Mouse (Mus musculus): Measurements from ENCODE around the gene Olfr1197. TPM values are rescaled to one million over a fixed set of nuclear protein-coding genes. Genes with fewer than 3 reads are reported as not detected.

Gene Olfr1197
- not detected in 2 replicates for polyA plus RNA-seq (2012; rRNA removed)

DNA sequence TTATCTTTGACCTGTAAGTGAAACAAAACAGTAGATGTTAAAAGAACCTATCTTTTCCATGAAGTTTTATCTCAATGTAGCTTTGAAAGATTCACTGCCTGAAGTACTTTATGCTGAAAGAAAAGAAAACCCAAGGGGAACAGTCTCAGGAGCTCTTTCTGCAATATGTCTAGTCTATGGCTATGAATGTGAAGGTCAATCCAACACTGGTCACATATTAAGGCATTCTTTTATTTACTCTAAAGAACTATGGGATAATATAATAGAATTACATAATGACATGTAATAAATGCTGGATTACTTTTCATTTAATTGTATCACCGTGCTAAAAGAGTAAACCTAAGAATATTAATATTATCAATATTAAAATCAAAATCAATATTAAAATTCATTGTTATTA, at the start of gene Olfr1197:
Olfr1197 (minus strand) TSS at position 101 of the 400 bp plus-strand sequence.

DNA sequence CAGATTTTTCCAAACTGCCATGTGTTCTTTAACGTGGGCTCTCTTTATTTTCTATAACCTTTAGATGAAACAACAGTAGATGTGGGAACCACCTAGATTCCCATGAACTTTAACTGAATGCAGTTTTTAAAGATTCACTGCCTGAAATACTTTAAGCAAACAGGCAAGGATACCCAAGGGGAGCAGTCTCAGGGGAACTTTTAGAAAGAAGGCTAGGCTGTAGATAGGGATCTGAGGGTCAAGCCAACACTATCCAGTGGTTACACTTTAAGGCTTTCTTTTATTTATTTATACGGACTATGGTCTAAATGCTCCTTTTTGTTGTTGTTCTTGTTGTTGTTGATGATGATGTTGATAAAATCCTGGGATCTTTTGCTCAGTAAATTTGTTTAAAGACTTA, 38.2 kb upstream of the Olfr1197 start, which contains the start of gene Olfr1200:
Olfr1200 (minus strand) TSS at position 101 of the 400 bp plus-strand sequence.

DNA sequence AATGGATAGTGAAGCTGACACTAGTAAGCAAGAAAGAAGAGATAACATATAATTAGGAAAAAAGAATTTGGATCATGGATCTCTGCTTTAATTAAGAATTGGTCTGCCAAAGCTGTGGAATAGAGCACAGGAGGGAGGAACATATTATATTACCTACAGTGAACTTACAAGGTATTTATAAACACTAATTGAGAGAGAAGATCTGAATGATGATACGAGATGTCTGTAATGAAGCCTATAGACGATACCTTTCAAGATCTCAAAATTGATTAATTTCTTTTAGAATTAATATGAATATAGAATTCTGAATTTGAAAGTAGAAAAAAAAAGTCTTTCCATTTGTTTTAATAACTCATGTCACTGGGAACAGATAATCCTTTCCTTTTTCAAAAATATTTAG, 28.2 kb upstream of the Olfr1197 start, which contains the start of gene Olfr1199:
Olfr1199 (minus strand) TSS at position 101 of the 400 bp plus-strand sequence.

GRCm38 (mm10) chr2:88751270-88751669, 19.1 kb upstream of the Olfr1197 start, which contains the start of gene Olfr1198:
Gene Olfr1198, minus strand, starts transcription at chr2:88751370.

DNA sequence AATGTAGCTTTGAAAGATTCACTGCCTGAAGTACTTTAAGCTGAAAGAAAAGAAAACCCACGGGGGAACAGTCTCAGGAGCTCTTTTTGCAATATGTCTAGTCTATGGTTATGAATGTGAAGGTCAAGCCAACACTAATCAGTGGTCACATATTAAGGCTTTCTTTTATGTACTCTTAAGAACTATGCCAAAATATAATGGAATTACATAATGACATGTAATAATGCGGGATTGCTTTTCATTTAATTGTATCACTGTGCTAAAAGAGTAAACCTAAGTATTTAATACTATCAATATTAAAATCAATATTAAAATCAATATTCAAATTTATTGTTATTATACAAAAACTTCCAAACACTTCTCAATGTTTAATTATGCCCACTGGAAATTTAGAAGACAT, 27.7 kb downstream of the Olfr1197 start, which contains the start of gene Olfr1196:
Olfr1196 (minus strand) TSS at position 101 of the 400 bp plus-strand sequence.

DNA sequence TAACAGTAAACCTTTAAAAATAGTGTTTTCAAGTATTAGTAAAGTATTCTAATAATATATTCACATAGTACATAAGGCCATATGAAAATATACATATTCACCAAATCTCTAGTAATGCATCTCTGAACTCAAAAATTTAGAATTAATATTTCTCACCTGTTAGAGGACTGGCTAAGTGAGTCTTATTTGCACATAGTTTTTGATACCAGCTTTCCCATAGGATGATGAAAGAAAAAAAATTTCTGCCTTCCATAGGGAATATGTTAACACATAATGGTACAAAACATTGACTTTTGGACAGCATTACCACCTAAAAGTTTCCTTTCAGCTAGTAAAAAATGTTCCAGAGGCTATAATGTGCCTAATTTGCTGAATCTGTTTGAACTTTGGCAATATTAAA, 43.1 kb downstream of the Olfr1197 start, which contains the start of gene Olfr1195:
Olfr1195 (minus strand) TSS at position 101 of the 400 bp plus-strand sequence.

Other genes with a start within 250 kb of the Olfr1197 start
- gene Olfr1184, start 248.8 kb downstream of the Olfr1197 start, polyA plus RNA-seq (2012; rRNA removed) = not detected in 2 replicates
- gene Olfr1185-ps1, start 239.0 kb downstream of the Olfr1197 start, polyA plus RNA-seq (2012; rRNA removed) = not detected in 2 replicates
- gene Olfr1186, start 213.8 kb downstream of the Olfr1197 start, polyA plus RNA-seq (2012; rRNA removed) = not detected in 2 replicates
- gene Olfr1188, start 175.4 kb downstream of the Olfr1197 start, polyA plus RNA-seq (2012; rRNA removed) = not detected in 2 replicates
- gene Olfr1189, start 145.9 kb downstream of the Olfr1197 start, polyA plus RNA-seq (2012; rRNA removed) = not detected in 2 replicates
- gene Olfr1191-ps1, start 91.8 kb downstream of the Olfr1197 start, polyA plus RNA-seq (2012; rRNA removed) = not detected in 2 replicates
- gene Olfr1192-ps1, start 83.9 kb downstream of the Olfr1197 start, polyA plus RNA-seq (2012; rRNA removed) = not detected in 2 replicates
- not detected in 2 replicates for gene Olfr1193, start 56.7 kb downstream of the Olfr1197 start, polyA plus RNA-seq (2012; rRNA removed)
- not detected in 2 replicates for gene Olfr1195, start 43.2 kb downstream of the Olfr1197 start, polyA plus RNA-seq (2012; rRNA removed)
- gene Olfr1196, start 27.8 kb downstream of the Olfr1197 start, polyA plus RNA-seq (2012; rRNA removed) = not detected in 2 replicates
- gene Olfr1198, start 19.0 kb upstream of the Olfr1197 start, polyA plus RNA-seq (2012; rRNA removed) = not detected in 2 replicates
- gene Olfr1199, start 28.1 kb upstream of the Olfr1197 start, polyA plus RNA-seq (2012; rRNA removed) = not detected in 2 replicates
- not detected in 2 replicates for gene Olfr1200, start 38.1 kb upstream of the Olfr1197 start, polyA plus RNA-seq (2012; rRNA removed)
- not detected in 2 replicates for gene Olfr1201, start 60.7 kb upstream of the Olfr1197 start, polyA plus RNA-seq (2012; rRNA removed)
- not detected in 2 replicates for gene Olfr1202, start 82.1 kb upstream of the Olfr1197 start, polyA plus RNA-seq (2012; rRNA removed)
- gene Olfr1205, start 97.4 kb upstream of the Olfr1197 start, polyA plus RNA-seq (2012; rRNA removed) = not detected in 2 replicates
- not detected in 2 replicates for gene Olfr1204, start 116.9 kb upstream of the Olfr1197 start, polyA plus RNA-seq (2012; rRNA removed)
- not detected in 2 replicates for gene Olfr1206, start 130.9 kb upstream of the Olfr1197 start, polyA plus RNA-seq (2012; rRNA removed)
- gene Olfr1208, start 169.9 kb upstream of the Olfr1197 start, polyA plus RNA-seq (2012; rRNA removed) = not detected in 2 replicates
- not detected in 2 replicates for gene Olfr1209, start 182.8 kb upstream of the Olfr1197 start, polyA plus RNA-seq (2012; rRNA removed)
- not detected in 2 replicates for gene Olfr1211, start 205.7 kb upstream of the Olfr1197 start, polyA plus RNA-seq (2012; rRNA removed)
- gene Olfr1212, start 221.6 kb upstream of the Olfr1197 start, polyA plus RNA-seq (2012; rRNA removed) = not detected in 2 replicates
- gene Gm13762, start 247.9 kb upstream of the Olfr1197 start, polyA plus RNA-seq (2012; rRNA removed) = not detected in 2 replicates

All from central nervous system, embryonic 18 days (tissue).